Mouse (Mus musculus) hindbrain, embryonic 16.5 days (tissue): Measurements from ENCODE around the gene Slc25a21. TPM values are rescaled to one million over a fixed set of nuclear protein-coding genes. Genes with fewer than 3 reads are reported as not detected.

Source experiments
- ATAC-seq: fragments of 200-750 bp; cut with Nextera tagmentation; 2 replicates; pipeline ENCODE4 v1.8.0; 2017; ENCODE audit warnings: moderate TSS enrichment, moderate library complexity
- H3K27ac ChIP-seq: fragments of 300-500 bp; sonication (generic); 2 replicates; pipeline ENCODE4 v1.5.1; 2014; ENCODE audit warnings: low read depth, mild to moderate bottlenecking, control low read depth, low read length, moderate library complexity
- H3K27me3 ChIP-seq: fragments of 300-500 bp; sonication (generic); replicated peaks from 2 replicates; pipeline ENCODE4 v1.6.1; 2014; ENCODE audit warnings: low read length; ENCODE audit not compliant: control insufficient read depth, insufficient read depth
- H3K36me3 ChIP-seq: fragments of 300-500 bp; sonication (generic); 2 replicates; pipeline ENCODE4 v1.6.1; 2014; ENCODE audit warnings: mild to moderate bottlenecking, low read length, moderate library complexity, mixed read lengths; ENCODE audit not compliant: control insufficient read depth, insufficient read depth
- H3K4me1 ChIP-seq: fragments of 300-500 bp; sonication (generic); 2 replicates; pipeline ENCODE4 v1.6.1; 2014; ENCODE audit warnings: low read depth, low read length; ENCODE audit not compliant: control insufficient read depth, insufficient read depth
- H3K4me2 ChIP-seq: fragments of 300-500 bp; sonication (generic); 2 replicates; pipeline ENCODE4 v1.6.1; 2014; ENCODE audit warnings: mild to moderate bottlenecking, low read length, control low read depth, moderate library complexity
- H3K4me3 ChIP-seq: fragments of 300-500 bp; sonication (generic); 2 replicates; pipeline ENCODE4 v1.5.1; 2014; ENCODE audit warnings: mild to moderate bottlenecking, low read length, control low read depth, moderate library complexity
- H3K9ac ChIP-seq: fragments of 300-500 bp; sonication (generic); 2 replicates; pipeline ENCODE4 v1.6.1; 2014; ENCODE audit warnings: low read depth, mild to moderate bottlenecking, control low read depth, low read length, moderate library complexity
- H3K9me3 ChIP-seq: fragments of 300-500 bp; sonication (generic); 2 replicates; pipeline ENCODE4 v1.6.1; 2014; ENCODE audit warnings: mild to moderate bottlenecking, low read length, moderate library complexity; ENCODE audit not compliant: control insufficient read depth
- WGBS: fragments of 180-500 bp; shearing (Covaris S2); extraction: QIAGEN DNeasy Blood & Tissue Kit; methylation state at CpG from one replicate; pipeline ENCODE4 v1.1.7; 2014; 5-methylcytosine and 5-hydroxymethylcytosine counted together
- polyA plus RNA-seq: library from polyadenylated mRNA; unstranded; fragments of >200 nt; fragmentation: Nextera tagmentation; extraction: Ambion mirVana; gene quantifications from 2 replicates; pipeline ENCODE4 v1.2.1, GENCODE M21; 2015

Slc25a21 gene
- polyA plus RNA-seq, 1 experiment from 2014 or later: 0.20 TPM

DNA sequence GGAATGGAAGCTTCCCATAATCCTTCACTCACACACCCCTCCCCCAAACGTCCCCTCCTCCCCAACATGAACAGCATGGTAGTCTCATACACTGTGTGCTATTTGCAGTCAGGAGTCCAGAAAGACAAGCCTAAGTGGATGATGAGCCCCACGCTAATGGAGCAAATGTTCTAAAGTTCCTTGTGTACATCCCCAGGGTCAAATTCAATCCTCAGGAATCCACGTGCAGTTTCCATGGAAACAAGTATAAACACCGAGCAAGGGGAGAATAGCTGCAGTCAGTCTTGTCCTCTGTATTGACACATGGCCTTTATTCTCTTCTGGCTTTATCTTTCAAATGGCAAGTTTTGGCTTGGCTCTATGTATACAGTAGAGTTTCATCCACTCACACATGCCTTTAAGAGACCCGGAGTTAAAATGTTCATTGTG lies 367.8 kb downstream of the Slc25a21 start:
- peak; percentile 92 for ATAC-seq
- Histone ChIP-seq H3K27me3 (no peaks in the 10 kb centered on the region), H3K4me2 (peak overlapping the region; percentile 33), H3K9me3 (no peaks in the 10 kb centered on the region), H3K36me3 (no peaks in the 10 kb centered on the region), H3K27ac (no peak overlapping the region), H3K9ac (no peak overlapping the region), H3K4me3 (peak overlapping the region; percentile 24), H3K4me1 (peaks cover 6% of the 10 kb centered on the region; the same call in 1 of the 2 replicates)
- WGBS: 7% methylated on average over 5 of the region's 5 CpGs

DNA sequence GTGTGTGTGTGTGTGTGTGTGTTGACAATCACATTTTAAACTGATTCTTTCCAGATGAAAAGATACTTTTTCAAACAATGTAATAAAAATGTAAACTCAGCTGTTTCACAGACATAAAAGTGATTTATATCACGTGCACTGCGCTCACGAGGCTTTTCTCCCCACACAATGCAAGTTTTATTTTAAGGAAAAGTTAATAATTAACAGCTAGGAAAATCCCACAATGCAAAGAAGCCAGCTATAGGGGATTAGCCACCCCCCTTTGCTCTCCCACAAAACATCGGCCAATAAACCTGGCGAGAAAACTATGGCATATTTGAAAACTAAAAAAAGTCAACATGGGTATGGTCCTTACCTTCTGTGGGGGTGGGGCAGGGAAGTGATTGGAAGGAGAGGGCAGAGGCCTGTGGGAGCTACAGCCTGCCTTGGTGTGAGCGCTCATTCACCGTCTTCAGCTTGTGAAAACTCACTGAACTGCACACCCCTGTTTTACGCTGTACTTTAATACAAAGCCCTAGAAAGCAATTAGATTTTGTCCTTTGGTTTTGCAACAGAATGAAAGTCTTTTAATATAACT lies 369.4 kb downstream of the Slc25a21 start:
- no peak for ATAC-seq
- Histone ChIP-seq H3K4me1 (peaks cover 6% of the 10 kb centered on the region; the same call in 1 of the 2 replicates), H3K4me2 (no peak overlapping the region), H3K36me3 (no peaks in the 10 kb centered on the region), H3K27ac (no peak overlapping the region), H3K27me3 (no peaks in the 10 kb centered on the region), H3K9me3 (no peaks in the 10 kb centered on the region), H3K9ac (no peak overlapping the region), H3K4me3 (no peak overlapping the region)
- 63% methylated on average over 8 of the region's 8 CpGs for WGBS

DNA sequence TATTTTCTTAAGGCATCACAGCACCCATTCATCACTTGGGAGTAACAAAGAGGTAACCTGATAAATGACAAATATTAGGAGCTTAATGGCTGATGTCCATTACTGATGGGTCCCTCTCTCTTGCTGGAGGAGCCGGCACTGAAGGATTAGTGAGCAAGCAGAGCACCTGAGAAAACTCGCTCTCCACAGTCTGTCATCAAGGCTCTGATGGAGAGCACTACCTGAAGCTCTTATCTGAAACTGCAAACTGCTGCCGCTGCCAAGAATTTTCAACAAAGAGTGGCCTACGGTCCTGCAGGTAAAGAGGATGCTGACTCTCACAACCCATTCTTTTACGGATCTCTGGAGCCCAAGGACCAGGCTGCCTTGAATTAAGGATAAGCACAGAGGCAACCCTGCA lies 372.6 kb downstream of the Slc25a21 start:
- Histone ChIP-seq H3K4me3 (no peak overlapping the region), H3K9ac (no peak overlapping the region), H3K27ac (no peak overlapping the region), H3K9me3 (no peaks in the 10 kb centered on the region), H3K36me3 (no peaks in the 10 kb centered on the region), H3K27me3 (no peaks in the 10 kb centered on the region), H3K4me2 (no peak overlapping the region), H3K4me1 (peaks cover 6% of the 10 kb centered on the region; the same call in 1 of the 2 replicates)
- no peak for ATAC-seq
- 78% methylated on average over 5 of the region's 5 CpGs for WGBS

DNA sequence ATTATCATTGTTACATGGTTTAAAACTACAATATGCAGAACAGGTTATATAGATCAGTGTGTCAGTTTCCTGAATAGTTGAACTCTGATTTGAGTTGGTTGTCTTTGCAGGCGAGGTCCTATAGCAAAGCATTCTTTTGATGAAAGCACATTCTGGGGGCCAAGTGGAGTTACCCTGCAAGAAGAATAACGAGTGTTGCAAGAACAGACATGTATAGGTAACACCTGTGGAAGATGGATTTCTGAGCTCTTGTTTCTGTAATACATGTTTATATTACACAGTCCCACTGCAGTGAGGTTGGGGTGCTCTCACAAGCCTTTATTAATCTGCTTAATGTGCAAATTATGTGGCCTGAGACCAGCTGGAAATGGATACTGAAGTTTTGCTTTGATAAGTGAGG lies 375.1 kb downstream of the Slc25a21 start:
- Histone ChIP-seq H3K9me3 (no peaks in the 10 kb centered on the region), H3K36me3 (no peaks in the 10 kb centered on the region), H3K4me1 (no peaks in the 10 kb centered on the region), H3K4me3 (no peak overlapping the region), H3K4me2 (no peak overlapping the region), H3K27ac (no peak overlapping the region), H3K9ac (no peak overlapping the region), H3K27me3 (no peaks in the 10 kb centered on the region)
- WGBS: 79% methylated on average over 2 of the region's 2 CpGs
- ATAC-seq: no peak

DNA sequence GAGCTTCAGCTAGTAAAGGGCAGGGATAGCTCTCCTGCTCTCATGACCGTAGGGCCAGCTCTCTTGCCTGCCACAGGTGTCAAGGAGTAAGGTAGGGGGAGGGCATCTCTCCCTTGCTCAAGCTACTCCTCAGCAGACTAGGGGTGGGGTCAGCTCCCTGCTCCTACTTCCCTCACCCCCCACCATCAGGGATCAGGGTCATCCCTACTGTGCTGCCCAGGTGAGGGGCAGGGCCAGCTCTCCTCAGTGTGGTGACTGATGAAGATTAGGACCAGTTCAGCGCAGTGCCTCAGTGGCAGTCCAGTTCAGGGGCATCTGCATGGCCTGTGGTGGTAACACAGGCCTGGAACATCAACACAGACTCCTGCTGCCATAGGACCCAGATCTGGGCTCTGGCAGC lies 376.7 kb downstream of the Slc25a21 start:
- Histone ChIP-seq H3K9me3 (no peaks in the 10 kb centered on the region), H3K4me1 (no peaks in the 10 kb centered on the region), H3K9ac (no peak overlapping the region), H3K4me3 (no peak overlapping the region), H3K36me3 (no peaks in the 10 kb centered on the region), H3K4me2 (no peak overlapping the region), H3K27ac (no peak overlapping the region), H3K27me3 (no peaks in the 10 kb centered on the region)
- no peak for ATAC-seq
- 90% methylated on average over 2 of the region's 2 CpGs for WGBS

DNA sequence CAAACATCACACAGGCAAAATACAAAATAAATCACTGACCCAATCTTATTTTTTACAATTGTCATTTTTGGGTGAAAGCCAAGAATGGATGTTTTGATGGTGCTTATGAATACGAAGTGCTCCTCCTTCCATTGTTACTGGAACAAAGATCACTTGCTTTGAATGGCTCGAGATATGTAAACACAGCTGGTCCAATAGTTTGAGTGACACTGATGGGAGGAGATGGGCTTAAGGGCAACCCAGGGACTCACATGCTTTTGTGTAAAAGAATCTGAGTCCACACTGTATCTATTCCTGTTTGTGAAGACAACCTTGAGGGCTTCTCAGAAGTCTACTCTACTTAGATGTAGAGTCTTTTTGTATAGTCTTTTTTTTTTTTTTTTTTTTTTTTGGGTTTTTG lies 389.8 kb downstream of the Slc25a21 start:
- Histone ChIP-seq H3K27me3 (no peaks in the 10 kb centered on the region), H3K4me1 (no peaks in the 10 kb centered on the region), H3K9me3 (no peaks in the 10 kb centered on the region), H3K36me3 (no peaks in the 10 kb centered on the region), H3K4me2 (no peak overlapping the region), H3K27ac (no peak overlapping the region), H3K4me3 (no peak overlapping the region), H3K9ac (no peak overlapping the region)
- ATAC-seq: no peak
- WGBS: 57% methylated on average over 2 of the region's 2 CpGs

DNA sequence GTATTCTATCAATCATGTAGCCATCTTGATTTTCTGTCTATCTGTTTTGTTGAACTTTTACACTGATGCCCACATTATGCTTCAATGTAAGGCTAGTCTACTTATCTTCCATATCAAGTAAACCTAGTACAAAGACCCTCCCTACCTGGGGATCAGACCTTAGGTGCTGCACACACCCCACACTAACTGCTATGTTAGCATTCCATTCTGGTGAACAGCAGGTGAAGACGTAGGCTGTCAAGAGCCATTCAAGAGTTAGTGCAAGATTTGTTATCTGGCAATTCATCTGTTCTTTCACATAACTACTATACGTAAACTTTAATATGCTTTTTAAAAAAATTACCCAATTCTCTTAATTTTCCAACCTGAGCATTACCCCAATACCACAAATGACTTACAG lies 390.2 kb downstream of the Slc25a21 start:
- Histone ChIP-seq H3K9ac (no peak overlapping the region), H3K4me1 (no peaks in the 10 kb centered on the region), H3K27ac (no peak overlapping the region), H3K4me3 (no peak overlapping the region), H3K9me3 (no peaks in the 10 kb centered on the region), H3K4me2 (no peak overlapping the region), H3K36me3 (no peaks in the 10 kb centered on the region), H3K27me3 (no peaks in the 10 kb centered on the region)
- ATAC-seq: no peak
- WGBS: 89% methylated on average over 2 of the region's 2 CpGs

DNA sequence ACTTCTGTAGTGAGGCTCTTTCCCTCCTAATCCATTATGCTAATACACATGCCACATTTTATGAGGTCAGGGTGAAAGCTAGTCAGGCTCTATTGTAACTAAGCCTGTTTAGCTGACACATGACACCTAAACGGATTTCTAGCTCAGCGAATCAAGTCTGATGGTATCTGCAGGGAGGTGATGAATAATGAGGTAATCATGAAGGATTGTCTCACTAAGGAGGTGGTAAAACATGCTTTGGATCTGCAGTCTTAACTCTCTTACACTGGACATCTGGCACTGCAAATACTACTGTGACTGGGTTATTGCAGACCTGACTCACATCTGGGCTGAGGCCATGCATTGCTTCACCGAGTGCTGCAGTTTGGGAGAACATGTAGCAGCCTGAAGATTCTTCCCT lies 392.8 kb downstream of the Slc25a21 start:
- 60% methylated on average over 3 of the region's 3 CpGs for WGBS
- H3K36me3 ChIP-seq: no peaks in the 10 kb centered on the region
- H3K4me1 ChIP-seq: no peaks in the 10 kb centered on the region
- no peak overlapping the region for H3K9ac ChIP-seq
- no peaks in the 10 kb centered on the region for H3K9me3 ChIP-seq
- ATAC-seq: no peak
- no peak overlapping the region for H3K27ac ChIP-seq
- no peak overlapping the region for H3K4me2 ChIP-seq
- H3K4me3 ChIP-seq: no peak overlapping the region
- no peaks in the 10 kb centered on the region for H3K27me3 ChIP-seq

DNA sequence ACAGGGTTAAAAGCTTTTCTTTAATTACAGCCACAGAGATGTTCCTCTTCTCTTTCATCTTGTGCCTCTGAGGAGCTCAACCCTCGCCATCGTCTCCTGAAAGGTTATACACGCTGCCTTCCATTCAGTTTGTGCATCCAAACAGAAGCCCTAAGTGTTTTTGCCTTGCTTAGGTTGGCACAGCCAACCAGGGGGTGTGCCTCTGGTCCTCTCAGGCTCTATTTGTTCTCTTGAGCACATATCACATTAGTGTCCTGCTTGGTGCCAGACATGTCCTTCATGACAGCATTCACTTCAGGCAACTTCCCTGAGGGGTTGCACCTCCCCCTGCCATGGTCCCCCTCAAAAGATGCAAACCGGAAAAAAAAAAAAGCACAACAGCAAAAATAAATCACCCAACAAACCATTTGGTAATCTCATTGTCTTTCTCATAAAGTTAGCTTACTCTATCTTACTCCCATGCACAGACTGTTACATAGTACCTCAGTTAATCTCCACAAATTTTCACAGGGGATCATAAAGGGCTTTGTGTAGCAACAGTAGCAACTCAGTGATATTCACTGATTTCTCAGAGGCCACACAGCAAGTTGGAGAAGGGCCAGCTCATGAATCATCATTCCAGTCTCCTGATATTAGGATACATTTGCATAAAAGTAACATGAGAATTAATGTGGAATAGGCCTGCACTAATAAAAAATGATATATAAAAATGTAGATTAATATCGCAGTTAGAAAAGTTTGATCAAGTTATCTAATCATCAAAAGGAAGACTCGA lies 398.4 kb downstream of the Slc25a21 start:
- WGBS: 53% methylated on average over 6 of the region's 6 CpGs
- Histone ChIP-seq H3K4me3 (no peak overlapping the region), H3K9ac (no peak overlapping the region), H3K36me3 (no peaks in the 10 kb centered on the region), H3K4me1 (no peaks in the 10 kb centered on the region), H3K27me3 (no peaks in the 10 kb centered on the region), H3K9me3 (no peaks in the 10 kb centered on the region), H3K4me2 (no peak overlapping the region), H3K27ac (no peak overlapping the region)
- no peak for ATAC-seq
